Mouse (Mus musculus) kidney, postnatal 25 days (tissue): Measurements from ENCODE around the gene Dcst2.
A peak's percentile ranks its signal among the peaks of the same experiment; 100 is the strongest.

Source experiments
- DNase-seq, 2 experiments: peaks; one replicate each; pipeline ENCODE4 v3.0.0; 2021; ENCODE audit warnings: mixed read lengths in 2 of 2

Gene Dcst2

DNA sequence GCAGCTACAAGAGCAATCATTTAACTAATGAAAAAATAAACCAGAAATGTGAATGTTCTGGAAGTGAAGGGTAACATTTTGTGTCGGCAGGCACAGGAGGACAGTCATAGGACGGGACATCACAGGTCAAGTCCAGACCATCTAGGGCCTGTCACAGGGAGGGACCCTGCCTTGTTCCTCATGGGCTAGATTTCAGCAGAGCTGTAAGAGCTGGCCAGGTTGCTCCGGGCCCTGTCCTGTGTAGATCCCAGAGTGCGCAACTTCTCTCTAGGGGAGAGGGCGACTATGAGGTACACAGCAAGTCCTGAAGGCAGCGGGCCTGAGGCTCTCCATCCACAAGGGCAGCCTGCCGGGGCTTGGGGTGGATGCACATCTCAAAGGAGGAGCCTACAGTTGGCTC, at the start of gene Dcst2:
Gene Dcst2 (plus strand): TSS at position 301 of the 400 bp plus-strand sequence.
- DNase-seq, result no peak

DNA sequence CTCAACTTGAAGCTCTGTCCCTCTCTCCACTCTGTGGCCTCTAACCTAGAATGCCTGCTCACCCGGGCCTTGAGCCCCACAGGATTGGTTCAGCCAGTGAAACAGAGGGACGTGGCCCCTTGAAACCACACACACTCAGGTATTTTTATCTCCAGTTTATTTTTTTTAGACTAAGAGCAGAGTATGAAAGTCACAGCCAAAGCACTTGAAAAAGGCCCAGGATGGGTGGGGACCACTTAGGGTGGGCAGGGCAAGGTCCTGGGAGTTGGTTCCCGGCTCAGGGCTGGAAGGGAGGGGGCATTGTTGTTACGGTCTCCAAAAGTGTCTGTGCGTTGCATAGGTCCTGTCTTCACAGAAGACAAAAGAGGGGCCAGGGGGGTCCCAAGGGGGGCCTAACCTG, 47.4 kb upstream of the Dcst2 start:
- DNase-seq, result no peak

DNA sequence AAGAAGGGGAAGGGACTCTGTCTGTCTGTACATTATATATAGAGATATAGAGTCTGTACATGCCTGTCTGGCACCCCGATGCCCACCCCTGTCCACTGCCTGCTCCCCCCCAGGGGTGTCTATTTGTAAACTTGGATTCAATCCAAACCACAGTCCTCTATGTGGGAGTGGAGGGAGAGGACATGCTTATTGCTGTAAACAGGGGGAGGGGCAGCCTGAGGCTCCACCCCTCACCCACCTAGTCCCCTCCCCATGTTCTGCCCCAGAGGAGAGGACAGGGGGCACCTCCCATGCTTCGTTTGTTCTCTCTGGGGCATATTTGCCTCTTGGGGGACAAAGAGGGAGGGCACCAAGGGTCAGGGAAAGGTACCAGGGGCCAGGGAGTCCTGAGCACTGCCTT, 47.0 kb upstream of the Dcst2 start:
- DNase-seq, result peak in 1 of 2 experiments; percentile 45

DNA sequence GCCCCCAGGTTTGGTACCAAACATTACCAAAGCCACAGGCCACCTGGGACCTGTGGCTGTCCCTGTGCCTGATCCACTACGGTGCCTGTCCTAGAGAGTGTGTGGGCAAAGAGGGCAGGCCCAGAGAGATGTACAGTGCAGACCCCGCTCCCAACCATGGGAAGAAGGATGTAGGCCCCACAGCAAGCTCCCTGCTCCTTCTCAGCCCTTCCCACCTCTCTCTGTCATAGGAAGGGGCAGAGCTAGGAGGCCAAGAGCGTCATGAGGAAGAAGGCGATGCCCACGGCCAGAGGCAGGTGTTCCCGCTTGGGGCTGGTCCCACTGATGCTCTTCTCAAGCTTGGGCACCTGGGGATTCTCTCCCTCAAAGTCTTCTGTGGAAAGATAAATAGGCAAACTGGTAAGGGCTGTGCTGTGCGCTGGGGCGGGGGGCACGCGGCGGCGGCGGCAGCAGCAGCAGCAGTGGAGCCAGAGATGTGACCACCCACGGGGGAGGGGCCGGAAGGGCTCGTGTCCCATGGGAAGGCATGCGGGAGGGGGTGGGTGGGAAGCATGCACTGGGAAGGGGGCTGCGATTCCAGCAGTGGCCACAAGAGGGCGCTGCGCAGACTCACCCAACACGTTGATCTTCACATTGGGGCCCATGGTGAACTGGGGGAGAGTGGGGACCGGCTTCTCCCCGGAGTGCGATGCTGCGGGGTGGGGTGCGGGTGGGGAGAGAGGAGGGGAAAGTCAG, 46.4 kb upstream of the Dcst2 start:
- peak; percentile 87 to 91 for DNase-seq

DNA sequence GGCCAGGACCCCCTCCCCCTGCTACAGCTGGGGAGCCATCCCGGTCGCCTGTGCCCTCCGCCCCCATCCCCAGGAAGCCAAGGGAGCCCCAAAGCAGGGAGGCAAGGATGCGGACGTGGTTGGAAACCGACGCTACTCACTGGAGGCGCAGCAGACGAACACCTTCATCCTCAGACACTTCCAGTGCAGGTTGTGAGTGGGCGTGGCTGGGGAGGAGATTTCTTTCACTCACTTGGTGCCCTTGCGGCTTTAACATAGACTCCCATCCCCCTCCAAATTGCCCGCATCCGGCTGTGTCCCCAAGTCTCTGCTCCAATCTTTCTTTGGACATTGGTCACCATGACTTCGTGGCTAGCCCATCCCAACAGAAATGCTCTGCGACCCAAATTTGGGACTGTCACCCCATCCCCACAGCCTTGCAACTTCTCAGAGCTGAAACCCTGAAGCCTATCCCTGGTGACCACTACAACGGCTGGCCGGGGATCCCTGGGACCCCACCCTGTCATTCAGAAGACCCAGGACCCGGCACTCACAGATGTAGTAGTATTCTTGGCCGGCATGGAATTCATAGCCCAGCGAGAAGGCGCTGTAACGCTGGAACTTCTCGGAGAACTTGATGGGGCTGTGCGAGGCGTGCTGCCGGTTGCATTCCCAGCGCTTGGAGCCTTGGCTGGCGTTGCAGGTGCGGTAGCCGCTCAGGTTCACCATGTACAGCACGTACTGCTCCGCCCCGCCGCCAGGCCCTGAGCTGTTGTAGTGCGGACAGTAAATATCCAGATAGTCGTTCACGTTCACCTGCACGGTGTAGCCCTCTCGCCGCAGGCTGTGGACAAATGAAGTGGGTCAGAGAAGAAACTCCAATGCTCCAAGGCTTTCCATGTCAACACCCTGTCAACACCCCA, 45.6 kb upstream of the Dcst2 start:
- DNase-seq, result peak in 1 of 2 experiments; percentile 51

DNA sequence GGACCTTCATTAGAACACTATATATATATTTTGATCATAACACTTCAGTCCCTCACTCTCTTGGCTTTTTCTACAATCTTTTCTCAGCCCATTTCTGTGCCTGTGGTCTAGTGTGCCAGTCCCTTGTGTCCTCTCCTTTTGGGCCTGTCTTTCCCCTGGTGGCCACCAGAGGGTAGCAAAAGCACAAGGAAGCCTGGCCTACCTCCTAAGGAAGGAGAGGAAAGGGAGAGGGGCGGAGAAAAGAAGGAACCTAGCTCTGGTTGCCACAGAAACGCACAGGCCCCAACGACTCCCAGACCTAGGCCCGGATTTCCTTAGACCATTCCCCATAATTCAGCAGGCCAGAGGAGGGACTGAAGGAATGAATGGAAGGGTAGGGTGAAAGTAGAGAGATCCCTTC, 44.9 kb upstream of the Dcst2 start:
- DNase-seq, result peak; percentile 90 to 93

DNA sequence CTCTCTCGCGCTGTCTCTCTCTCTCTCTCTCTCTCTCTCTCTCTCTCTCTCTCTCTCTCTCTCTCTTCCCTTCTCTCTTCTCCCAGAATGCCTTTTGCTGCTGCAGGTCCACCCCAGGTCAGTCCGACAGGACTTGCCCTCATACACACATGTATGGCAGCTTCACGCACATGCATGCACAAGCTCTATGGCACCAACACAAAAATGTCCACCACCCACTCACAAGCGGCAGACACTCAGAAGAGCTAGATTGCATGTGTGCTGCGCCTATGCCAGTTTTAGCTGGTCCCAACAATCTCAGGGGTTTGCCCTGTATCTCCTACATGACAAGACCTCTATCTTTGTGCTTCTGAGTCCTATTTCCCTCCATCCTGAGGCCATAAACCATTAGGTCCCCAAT, 44.5 kb upstream of the Dcst2 start:
- DNase-seq, result no peak

DNA sequence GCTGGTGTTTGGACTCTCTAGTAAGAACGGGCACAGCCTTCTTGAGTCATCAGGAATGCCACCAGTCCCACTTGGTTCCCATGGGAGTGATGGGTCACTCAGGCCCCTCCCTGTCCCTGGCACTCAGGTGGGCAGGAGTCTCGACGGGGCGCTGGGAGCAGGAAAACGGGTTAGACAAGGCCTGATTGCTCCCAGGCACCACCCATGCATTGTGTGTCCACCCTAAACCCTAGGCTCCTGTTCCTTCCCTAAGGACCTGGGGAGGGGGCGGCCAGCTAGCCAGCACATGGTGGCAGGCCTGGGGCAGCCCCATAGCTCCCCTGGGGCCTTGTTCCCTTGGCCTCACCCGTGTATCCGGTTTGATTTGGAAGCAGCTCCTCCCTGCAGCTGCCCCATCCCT, 43.5 kb upstream of the Dcst2 start:
- no peak for DNase-seq

DNA sequence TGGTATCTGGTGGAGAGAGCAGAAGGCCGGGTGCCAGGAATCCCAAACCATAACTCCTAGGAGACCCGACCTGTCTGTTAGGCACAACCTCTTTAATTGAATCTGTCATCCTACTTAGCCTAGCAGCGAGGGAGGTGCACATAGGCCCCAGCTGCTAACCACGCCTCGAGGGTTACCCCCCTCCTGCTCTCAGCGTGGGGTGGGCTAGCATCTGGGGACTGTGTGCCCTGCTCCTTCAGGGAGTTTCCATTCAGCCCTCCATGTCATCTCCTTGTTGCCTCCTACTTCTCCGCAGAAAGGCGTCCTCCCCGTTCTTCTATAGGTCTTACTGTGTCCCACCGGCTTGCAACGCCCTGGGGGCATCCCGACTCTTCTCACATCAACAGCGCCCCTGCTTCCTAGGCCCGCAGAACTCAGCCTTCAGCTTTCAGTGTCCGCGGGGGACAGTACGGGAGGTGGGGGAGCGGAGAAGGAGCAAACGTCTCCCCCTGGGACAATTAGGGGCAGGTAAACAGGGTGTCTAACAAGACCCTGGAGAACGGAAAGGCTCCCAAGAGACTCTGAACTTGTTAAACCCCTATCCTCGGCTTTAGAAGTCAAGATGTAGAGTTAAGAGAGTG, 42.7 kb upstream of the Dcst2 start:
- DNase-seq, result no peak

DNA sequence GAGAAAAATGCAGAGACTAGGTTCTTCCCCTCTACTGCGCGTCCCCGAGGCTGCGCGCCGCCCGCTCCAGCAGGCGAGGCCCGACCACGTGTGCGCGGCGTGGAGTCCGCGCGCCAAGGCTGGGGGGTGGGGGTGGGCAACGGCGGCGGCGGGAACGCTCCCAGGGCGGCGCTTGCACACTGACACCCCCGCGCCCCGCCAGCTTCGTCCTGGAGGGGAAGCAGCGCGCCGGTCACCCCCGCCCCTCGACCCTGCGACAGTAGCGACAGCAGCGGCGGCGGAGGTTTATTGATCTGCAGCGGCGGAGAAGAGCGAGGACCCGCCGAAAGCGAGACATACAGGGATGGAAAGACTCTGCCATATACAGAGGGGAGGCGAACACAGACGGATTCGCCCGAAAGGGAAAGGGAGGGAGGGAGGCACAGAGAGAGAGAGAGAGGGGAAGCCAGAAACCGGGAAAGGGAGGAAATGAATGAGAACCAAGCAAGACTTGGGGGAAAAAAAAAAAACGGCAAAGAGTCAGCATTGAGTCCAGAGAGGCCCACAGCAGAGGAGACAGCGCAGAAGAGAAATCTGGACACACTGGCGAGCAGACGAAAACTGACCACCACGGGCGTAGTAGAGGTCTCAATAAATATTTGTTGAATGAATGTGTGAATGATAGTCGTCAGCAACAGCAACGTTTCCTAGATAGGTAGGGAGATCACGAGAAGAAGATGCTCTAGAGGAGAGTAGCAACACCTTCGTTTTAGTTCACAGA, 42.0 kb upstream of the Dcst2 start:
- DNase-seq, result no peak

DNA sequence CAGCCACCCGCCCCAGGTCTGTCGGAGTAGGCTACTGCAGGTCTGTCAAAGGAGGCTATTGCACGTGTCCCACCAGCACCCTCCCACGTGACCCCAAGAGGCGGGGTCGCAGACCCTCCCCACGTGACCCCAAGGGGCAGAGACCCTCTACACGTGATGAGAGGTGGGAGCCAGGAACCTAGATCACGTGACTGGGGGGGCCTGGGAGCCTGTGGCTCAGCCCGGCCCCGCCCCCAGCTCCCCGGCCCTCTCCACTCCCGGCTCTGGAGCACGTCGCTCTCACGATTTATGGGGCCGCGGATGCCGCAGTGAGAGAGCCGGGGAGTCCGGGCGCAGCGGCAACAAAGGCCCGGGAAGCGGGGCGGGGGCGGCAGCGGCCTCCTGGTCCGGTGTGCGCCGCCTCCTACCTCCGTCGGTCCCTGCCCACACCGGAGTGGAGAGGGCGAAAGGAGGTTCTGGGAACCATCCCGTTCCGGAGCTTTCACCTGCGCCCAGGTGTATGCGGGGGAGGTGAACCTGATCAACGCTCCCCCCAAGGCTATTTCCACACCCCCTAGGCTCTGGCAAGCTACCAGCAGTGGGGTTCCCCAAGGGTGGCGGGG, 41.1 kb upstream of the Dcst2 start:
- peak; percentile 40 to 70 for DNase-seq

DNA sequence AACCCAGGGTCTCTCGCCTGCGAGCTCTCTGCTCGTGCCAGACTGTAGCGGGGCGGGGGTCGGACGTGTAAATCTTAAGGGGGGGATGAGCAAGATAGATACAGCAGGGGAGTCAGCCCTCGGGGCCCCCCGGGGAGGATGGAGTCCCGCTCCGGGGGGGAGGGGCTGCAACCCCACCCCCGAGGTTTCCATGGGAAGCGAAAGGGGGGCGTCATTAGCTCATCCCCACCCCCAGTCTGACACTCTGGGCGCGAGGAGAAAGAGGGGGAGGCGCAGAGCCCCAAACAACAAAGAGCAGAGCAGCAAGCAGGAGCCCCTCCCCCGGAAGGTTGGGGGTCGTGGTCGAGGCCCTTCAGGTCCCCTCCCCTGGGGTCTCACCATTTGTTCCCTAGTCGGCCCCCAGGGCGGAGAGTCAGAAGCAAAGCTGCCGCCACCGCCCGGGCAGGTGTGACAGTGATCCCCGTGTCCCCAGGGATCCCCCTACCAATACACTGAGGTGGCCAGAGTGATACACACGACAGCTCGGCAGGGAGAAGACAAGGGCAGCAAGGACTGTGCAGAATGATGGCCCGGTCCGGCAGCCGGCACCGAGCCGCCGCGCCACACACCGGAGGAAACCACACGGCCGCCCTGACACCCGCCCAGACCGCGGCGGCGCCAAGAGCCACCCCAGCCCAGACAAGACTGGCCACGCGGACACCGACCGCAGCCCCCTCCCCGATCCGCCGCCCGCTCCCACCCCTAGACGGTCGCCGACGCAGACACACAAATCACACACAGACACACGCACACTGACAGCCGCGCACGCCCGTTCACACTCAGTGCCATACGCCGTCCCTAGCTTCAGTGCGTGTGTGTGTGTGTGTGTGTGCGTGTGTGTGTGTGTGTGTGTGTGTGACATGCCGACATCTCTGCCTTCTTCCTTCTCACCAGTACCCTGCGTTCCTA, 40.3 kb upstream of the Dcst2 start:
- no peak for DNase-seq

DNA sequence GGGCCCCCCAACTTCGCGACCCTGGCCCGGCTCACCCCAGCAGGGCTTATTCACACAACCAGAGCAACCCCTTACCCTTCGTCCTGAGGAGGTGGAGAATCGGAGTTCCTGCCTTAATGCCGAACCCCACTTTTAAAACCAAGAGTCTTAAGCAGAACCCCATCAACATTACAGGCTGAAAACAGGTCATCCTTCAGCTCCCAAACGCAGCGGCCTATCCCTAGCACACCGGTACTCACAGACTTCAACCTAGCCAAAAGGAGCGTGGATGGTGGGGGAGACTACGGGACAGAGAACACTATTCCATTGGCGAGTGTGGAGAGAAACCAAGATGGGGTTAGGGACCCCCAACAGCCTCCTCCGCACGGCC, 39.7 kb upstream of the Dcst2 start:
- no peak for DNase-seq

DNA sequence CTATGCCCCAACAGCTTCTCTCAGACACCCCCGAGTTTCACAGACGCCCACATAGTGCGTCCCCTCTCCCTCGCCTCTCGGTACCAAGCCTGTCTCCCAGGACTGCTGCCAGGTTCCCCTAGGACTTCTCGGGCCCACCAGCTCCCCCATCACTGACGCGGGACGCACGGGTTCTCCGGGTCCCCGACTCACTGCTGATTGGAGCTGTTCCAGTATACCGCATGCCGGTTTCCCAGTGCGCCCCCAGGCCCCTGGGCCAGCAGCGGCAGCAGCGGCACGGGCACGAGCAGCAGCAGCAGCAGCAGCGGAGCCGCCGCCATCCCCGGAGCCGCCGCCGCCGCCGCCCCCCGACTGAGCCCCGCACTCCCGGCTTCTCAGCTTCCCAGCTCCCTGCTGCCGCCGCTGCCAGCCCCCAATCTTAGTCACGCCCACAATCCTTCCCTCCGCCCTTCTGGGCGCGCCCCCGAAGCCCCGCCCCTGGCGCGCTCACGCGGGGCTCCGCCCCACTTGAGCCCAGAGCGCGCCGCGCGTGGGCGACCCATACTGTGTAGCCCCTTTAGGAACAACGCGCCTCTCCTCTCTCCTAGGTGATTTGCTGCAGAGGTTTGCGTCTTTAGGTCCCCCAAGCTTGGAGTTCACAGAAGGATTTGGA, 39.1 kb upstream of the Dcst2 start, which contains the start of gene Efna3:
Gene Efna3 (minus strand): TSS at position 452 of the 652 bp plus-strand sequence.
- DNase-seq, result peak; percentile 61 to 78

DNA sequence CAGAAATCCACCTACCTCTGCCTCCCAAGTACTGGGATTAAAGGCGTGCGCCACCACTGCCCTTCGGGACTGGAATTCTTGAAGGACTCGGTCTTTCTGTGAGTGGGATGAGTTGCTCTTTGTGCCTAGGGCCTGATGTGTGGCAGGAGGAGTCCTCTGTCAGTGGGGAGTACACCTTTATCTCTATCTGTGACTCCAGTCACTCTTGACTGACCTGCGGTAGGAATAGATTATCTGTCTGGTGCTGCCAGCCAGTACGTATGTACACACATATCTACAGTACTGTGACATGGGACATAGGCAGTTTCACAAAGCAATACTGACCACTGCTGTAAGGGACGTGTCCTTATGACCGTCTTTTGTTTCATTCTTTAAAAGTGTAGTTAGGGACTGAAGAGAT, 35.9 kb upstream of the Dcst2 start:
- DNase-seq, result no peak

DNA sequence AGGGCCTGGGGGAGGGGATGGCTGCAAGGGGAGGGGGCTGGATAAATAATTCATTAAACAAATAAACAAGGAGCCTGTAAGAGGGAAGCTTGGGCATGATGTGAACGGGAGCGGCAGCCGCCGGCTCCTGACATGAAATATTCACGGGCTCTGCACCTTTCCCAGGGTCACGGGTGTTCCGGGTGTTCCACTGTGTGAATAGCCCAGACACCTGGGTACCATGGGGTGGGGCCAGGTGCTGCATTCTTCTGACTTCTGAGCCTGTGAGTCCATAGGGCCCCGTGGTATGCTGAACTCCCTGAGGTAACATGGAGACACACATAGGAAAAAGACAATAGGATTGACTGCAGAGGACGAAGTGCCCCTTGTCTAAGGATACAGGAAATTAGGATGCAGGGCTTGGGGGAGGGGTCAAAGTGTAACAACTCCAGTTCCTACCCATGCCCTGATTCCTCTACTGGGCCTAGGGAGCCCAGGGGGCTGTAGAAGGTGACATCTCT, 34.4 kb upstream of the Dcst2 start:
- DNase-seq, result peak in 1 of 2 experiments; percentile 50

DNA sequence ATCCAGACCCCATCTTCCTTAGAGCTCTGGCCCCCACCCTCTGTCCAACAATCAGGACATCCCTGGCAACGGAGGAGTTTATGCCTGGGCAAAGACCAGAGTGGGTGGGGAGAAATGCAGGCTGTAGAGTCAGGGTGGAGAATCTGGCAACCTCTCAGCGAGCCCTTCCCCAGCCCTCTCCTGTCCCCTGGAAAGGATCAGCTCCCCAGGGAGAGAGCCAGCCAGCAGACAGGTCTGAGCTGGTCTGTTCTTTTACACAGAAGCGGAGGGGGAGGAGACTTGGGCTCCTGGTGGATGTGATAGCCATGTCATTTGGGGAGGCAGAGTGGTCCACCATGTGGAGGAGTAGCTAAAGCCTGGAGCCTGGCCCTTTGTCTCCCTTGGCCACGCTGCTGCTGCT, 33.2 kb upstream of the Dcst2 start:
- peak in 1 of 2 experiments; percentile 46 for DNase-seq

DNA sequence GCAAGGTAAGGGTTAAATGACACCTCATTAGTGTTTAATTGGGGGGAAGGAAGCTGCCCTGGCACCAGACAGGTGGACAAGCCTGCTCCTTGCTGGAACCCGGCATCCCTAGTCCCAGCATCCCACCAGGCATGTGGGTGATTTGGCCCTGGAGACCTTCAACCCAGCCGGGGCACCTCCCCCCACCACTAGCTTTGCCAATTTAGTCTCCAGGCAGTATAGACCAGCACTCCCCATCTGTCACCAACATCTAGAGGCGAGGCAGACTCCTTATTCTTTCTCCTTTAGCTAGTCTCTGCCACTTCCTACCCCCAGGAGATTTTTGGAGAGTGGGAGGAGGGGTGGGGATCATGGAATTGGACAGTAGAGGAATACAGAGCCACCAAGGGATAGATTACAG, 31.4 kb upstream of the Dcst2 start:
- DNase-seq, result no peak

DNA sequence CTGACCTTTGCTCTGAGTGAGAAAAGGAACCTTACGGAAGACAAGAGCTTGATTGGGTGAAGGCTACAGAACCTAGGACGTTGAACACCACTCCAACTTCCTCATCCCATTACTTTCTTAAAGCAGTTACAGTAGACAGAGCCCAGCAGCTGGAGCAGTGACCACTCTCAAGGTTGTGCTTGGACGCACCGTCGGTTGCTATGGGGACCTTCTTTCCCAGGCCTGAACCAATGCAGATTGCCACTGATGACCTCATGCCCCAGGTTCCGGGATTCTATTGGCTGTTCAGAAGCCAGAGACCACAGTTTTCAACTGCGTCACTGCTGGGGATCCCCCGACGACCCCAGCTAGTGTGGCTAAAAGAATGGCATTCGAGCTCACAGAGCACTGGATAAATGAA, 30.8 kb upstream of the Dcst2 start:
- no peak for DNase-seq

DNA sequence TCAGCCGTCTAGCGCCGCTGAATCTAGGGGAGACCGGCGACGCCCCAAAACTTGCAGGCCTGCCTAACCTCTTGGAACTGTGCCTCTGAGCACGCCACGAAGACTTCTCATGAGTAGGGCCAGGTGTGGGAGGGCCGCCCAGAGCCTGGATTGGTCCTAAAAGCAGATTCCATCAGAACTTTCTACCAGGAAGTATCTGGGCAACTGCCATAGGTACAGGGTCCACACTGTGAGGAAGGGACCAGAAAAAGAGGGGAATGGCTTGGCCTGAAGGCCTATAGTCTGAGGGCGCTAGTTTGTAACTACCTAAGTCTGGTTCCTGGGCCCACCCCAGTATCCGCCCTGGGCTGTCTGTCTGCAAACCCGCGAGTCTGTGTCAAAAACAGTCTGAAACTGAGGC, 30.2 kb upstream of the Dcst2 start:
- no peak for DNase-seq
